Mouse (Mus musculus): ENCODE measurements around the gene Abcb5. TPM values are rescaled to one million over a fixed set of nuclear protein-coding genes. Genes with fewer than 3 reads are reported as not detected.
"Not testable (repeated sequence)": the region's sequence is repeated elsewhere in the genome, so short reads cannot be mapped to it uniquely, and the experiment has no call there.

Gene Abcb5
- 0.04 TPM in 1 of 2 replicates, not detected in the other for polyA plus RNA-seq (2015; fragmentation: Nextera tagmentation; extraction: Ambion mirVana)

DNA sequence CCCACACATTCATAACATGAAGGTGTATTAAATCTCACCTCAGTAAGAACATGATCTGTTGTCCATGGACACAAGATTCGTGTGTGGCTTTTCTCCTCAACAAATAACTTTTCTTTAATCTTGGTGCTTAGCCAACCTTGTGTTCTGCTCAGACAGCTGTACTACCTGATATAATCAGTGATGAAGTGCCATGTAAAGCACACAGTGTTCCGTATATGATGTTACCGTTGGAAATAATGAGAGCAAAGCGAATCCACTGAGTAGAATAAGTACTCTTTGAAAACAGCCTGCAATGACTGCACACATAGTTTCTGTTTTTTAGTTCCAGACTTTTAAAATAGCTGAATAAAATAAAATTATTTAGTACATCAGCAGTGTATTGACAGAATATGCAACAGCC, at the start of gene Abcb5:
Gene Abcb5, minus strand, starts transcription at position 101 of the 400 bp plus-strand sequence.
- ATAC-seq (replicated peaks; ENCODE audit: extremely low read depth, insufficient read depth, low FRiP score), result no peak
- 58% methylated on average over 4 of the region's 4 CpGs for WGBS
- H3K4me2 ChIP-seq (ENCODE audit: low read depth, low read length), result no peak within 1 kb of the TSS
- H3K9me3 ChIP-seq (replicated peaks; ENCODE audit: control insufficient read depth, low read length), result no peaks in the 10 kb centered on the region
- no peak within 1 kb of the TSS for H3K27ac ChIP-seq (ENCODE audit: low read length)
- H3K27me3 ChIP-seq (ENCODE audit: control insufficient read depth, insufficient read depth, low read length), result no peaks in the 10 kb centered on the region
- H3K36me3 ChIP-seq (ENCODE audit: control insufficient read depth, insufficient read depth), result no peaks in the 10 kb centered on the region
- no peak within 1 kb of the TSS for H3K4me3 ChIP-seq (ENCODE audit: low read length)
- no peaks in the 10 kb centered on the region for H3K4me1 ChIP-seq (ENCODE audit: control insufficient read depth, insufficient read depth, low read length)
- H3K9ac ChIP-seq (ENCODE audit: low read length), result no peak within 1 kb of the TSS

DNA sequence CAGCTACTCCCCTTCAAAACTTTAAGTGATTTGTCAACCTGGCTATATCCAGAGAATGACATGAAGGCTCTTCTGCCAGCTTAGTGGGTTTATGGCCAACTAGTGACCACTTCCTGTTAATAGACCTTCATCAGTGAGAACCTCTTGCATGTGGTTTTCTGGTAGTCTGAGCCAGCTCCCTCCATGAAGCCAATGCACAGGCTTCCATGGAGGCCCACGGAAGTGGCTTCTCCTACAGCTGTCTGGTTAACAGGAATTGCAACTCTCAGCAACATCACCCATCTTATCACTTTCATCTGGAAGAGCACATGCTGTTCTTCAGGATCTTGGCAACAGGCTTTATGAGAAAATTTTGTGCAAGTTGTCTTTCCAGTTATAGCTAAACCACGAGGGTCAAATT, 33.0 kb upstream of the Abcb5 start:
- H3K27me3 ChIP-seq (ENCODE audit: control insufficient read depth, insufficient read depth, low read length), result no peaks in the 10 kb centered on the region
- H3K4me2 ChIP-seq (ENCODE audit: low read depth, low read length), result no peak overlapping the region
- 57% methylated on average over 2 of the region's 2 CpGs for WGBS
- H3K9ac ChIP-seq (ENCODE audit: low read length), result no peak overlapping the region
- H3K36me3 ChIP-seq (ENCODE audit: control insufficient read depth, insufficient read depth), result no peaks in the 10 kb centered on the region
- H3K9me3 ChIP-seq (replicated peaks; ENCODE audit: control insufficient read depth, low read length), result no peaks in the 10 kb centered on the region
- no peak overlapping the region for H3K27ac ChIP-seq (ENCODE audit: low read length)
- H3K4me1 ChIP-seq (ENCODE audit: control insufficient read depth, insufficient read depth, low read length), result no peaks in the 10 kb centered on the region
- no peak overlapping the region for H3K4me3 ChIP-seq (ENCODE audit: low read length)
- ATAC-seq (replicated peaks; ENCODE audit: extremely low read depth, insufficient read depth, low FRiP score), result no peak

DNA sequence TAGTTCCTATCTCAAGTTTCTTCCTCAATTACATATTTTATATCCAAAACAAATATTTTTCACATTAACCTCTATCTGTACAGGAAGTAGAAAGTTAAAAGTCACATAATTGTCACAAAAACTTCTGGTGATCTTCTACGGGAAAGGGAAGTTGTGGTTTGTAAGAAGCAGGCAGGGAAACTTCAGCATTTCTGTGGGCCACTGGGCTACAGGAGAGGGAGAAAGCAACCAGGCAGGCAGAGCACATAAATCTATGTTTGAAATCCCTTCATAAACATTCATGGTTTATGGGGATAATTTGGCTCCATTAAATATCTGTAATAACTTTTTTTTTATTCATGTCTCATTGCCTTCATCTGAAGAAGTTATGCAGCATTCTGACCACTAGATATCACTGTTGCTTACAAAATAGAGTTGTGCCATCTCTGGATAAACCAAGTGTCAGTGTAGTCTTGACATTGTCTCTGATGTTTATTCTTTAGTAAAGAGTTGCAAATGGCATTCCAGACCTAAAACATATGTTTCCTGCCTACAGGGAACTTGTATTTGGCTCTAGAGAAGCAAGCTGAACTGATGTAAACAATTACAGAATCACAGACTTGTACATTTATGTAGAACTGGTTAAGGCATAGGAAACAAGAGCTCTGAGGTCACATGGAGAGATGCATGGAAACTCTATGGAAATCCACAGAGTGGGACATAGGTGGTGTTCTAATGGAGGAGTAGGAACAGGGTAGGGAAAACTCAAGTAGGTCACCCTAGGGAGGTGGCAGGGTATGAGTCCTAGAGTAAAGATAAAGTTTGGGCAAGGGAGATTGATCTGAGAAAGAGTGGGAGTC, 28.3 kb upstream of the Abcb5 start:
- Histone ChIP-seq H3K4me2 (ENCODE audit: low read depth, low read length) (no peak overlapping the region), H3K9ac (ENCODE audit: low read length) (no peak overlapping the region), H3K27ac (ENCODE audit: low read length) (no peak overlapping the region), H3K9me3 (replicated peaks; ENCODE audit: control insufficient read depth, low read length) (peaks cover 4% of the 10 kb centered on the region; the same call in 1 of the 2 replicates), H3K36me3 (ENCODE audit: control insufficient read depth, insufficient read depth) (no peaks in the 10 kb centered on the region), H3K4me3 (ENCODE audit: low read length) (no peak overlapping the region), H3K27me3 (ENCODE audit: control insufficient read depth, insufficient read depth, low read length) (no peaks in the 10 kb centered on the region), H3K4me1 (ENCODE audit: control insufficient read depth, insufficient read depth, low read length) (no peaks in the 10 kb centered on the region)
- WGBS, result 62% methylated on average over 1 of the region's 1 CpGs
- ATAC-seq (replicated peaks; ENCODE audit: extremely low read depth, insufficient read depth, low FRiP score), result no peak

DNA sequence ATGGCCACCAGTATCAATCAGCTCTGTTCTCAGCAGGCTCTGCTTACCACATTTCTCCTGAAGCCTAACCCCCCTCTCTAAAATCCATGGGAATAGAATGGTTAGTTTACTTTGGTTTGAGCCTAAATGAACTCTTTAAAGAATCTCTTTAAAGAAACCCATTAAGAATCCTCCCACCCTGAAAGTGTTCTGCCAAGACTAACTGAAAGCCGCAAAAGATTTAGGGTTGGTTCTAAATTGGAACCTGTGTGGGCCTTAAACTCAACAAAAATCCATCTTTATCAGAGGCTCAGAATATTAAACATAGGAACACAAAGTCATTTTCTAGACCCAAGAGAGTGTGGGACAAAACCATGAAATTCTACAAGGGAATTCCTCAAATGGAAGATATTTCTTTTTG, 18.6 kb upstream of the Abcb5 start:
- no peaks in the 10 kb centered on the region for H3K36me3 ChIP-seq (ENCODE audit: control insufficient read depth, insufficient read depth)
- ATAC-seq (replicated peaks; ENCODE audit: extremely low read depth, insufficient read depth, low FRiP score), result no peak
- WGBS, result 86% methylated on average over 1 of the region's 1 CpGs
- H3K4me3 ChIP-seq (ENCODE audit: low read length), result no peak overlapping the region
- H3K4me1 ChIP-seq (ENCODE audit: control insufficient read depth, insufficient read depth, low read length), result no peaks in the 10 kb centered on the region
- H3K9me3 ChIP-seq (replicated peaks; ENCODE audit: control insufficient read depth, low read length), result no peaks in the 10 kb centered on the region
- no peak overlapping the region for H3K4me2 ChIP-seq (ENCODE audit: low read depth, low read length)
- no peak overlapping the region for H3K27ac ChIP-seq (ENCODE audit: low read length)
- no peaks in the 10 kb centered on the region for H3K27me3 ChIP-seq (ENCODE audit: control insufficient read depth, insufficient read depth, low read length)
- H3K9ac ChIP-seq (ENCODE audit: low read length), result no peak overlapping the region

DNA sequence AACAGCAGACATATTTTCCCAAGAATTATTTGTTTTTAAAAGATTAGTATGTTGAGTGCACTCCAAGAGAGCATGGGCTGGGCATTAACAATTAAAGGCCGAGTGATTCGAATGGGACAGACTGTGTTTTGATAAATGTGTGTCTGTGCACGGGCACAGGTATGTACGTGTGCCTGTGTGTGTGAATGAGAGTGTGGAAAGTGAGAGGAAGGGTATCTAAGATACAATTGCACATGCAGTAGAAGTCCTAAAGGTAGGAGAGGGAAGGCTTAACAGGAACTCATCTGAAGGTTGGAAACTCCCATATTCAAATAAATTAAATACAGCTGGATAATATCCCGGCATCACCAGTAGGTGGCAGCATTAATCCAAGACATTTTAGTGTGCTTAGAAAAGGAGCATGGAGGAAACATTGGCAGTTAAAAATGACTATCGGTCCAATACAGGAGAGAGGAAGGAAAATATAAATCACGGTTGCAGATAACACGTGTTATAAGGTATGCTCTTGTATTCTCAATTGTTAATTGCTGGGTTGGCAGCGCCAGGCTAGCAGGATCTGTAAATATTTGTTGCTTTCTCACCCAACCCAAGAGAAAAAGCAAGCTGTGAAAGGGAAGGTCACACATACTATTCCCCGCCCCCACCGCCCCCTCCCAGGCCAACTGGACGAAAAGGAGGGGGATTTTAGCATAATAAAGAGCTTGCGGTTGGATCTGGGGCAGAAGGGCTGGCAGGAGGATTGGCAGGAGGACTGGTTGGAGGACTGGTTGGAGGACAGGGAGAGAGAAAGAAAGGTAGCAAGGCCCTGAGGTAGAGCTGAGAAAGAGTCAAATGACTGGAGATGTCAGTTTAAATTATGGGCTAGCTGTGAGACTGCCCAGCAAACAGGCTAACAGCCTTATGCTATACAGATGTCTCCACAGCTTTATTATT, 35.6 kb downstream of the Abcb5 start:
- no peak for ATAC-seq (replicated peaks; ENCODE audit: extremely low read depth, insufficient read depth, low FRiP score)
- H3K9ac ChIP-seq (ENCODE audit: low read length), result peak overlapping the region; percentile 5; the same call in 1 of the 2 replicates
- no peaks in the 10 kb centered on the region for H3K27me3 ChIP-seq (ENCODE audit: control insufficient read depth, insufficient read depth, low read length)
- H3K9me3 ChIP-seq (replicated peaks; ENCODE audit: control insufficient read depth, low read length), result no peaks in the 10 kb centered on the region
- H3K36me3 ChIP-seq (ENCODE audit: control insufficient read depth, insufficient read depth), result no peaks in the 10 kb centered on the region
- no peak overlapping the region for H3K27ac ChIP-seq (ENCODE audit: low read length)
- peak overlapping the region; percentile 10; the same call in 1 of the 2 replicates for H3K4me3 ChIP-seq (ENCODE audit: low read length)
- 22% methylated on average over 13 of the region's 13 CpGs for WGBS
- H3K4me2 ChIP-seq (ENCODE audit: low read depth, low read length), result peak overlapping the region; percentile 36
- peaks cover 2% of the 10 kb centered on the region; the same call in 1 of the 2 replicates for H3K4me1 ChIP-seq (ENCODE audit: control insufficient read depth, insufficient read depth, low read length)

DNA sequence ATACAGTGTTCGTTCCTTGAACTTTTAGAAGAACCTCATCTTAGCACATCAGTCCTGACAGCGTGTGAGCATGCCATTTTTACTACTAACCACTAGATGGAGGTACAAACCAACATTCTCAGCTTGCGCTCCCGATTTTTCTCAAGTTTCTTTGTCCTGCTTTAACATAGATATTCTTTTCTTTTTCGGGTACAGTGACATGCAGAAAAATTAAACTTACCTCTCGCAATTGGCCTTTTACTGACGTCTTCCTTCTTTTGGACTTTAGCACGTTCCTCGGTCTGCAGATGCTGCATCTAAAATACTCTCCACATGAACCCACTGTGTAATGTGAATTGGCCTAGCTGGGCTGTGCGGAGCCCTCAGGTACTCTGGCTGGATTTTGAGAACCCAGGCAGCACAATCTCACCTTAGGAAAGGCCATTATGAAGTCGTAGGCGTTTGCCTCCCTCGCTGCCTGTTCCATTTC, 39.4 kb downstream of the Abcb5 start:
- H3K36me3 ChIP-seq (ENCODE audit: control insufficient read depth, insufficient read depth), result no peaks in the 10 kb centered on the region
- ATAC-seq (replicated peaks; ENCODE audit: extremely low read depth, insufficient read depth, low FRiP score), result no peak
- H3K4me2 ChIP-seq (ENCODE audit: low read depth, low read length), result peak overlapping the region; percentile 42
- H3K9me3 ChIP-seq (replicated peaks; ENCODE audit: control insufficient read depth, low read length), result no peaks in the 10 kb centered on the region
- no peak overlapping the region for H3K27ac ChIP-seq (ENCODE audit: low read length)
- H3K4me1 ChIP-seq (ENCODE audit: control insufficient read depth, insufficient read depth, low read length), result peaks cover 4% of the 10 kb centered on the region; the same call in 1 of the 2 replicates
- H3K9ac ChIP-seq (ENCODE audit: low read length), result no peak overlapping the region
- peak overlapping the region; percentile 7; the same call in 1 of the 2 replicates for H3K4me3 ChIP-seq (ENCODE audit: low read length)
- 18% methylated on average over 13 of the region's 13 CpGs for WGBS
- H3K27me3 ChIP-seq (ENCODE audit: control insufficient read depth, insufficient read depth, low read length), result no peaks in the 10 kb centered on the region

DNA sequence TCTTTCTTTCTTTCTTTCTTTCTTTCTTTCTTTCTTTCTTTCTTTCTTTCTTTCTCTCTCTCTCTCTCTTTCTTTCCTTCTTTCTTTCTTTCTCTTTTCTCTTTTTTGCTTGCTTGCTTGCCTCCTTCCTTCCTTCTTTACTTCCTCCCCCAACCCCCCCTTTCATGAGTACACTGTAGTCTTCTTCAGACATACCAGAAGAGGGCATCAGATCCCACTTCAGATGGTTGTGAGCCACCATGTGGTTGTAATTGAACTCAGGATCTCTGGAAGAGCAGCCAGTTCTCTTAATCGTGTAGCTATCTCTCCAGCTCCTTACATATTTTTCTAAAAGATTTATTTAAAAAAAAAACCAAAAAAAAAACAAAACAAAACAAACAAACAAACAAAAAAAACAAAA, 42.3 kb downstream of the Abcb5 start:
- not testable (repeated sequence) for H3K9ac ChIP-seq (ENCODE audit: low read length); H3K4me3 ChIP-seq (ENCODE audit: low read length); ATAC-seq (replicated peaks; ENCODE audit: extremely low read depth, insufficient read depth, low FRiP score); H3K36me3 ChIP-seq (ENCODE audit: control insufficient read depth, insufficient read depth); H3K27ac ChIP-seq (ENCODE audit: low read length); H3K4me1 ChIP-seq (ENCODE audit: control insufficient read depth, insufficient read depth, low read length); H3K4me2 ChIP-seq (ENCODE audit: low read depth, low read length); H3K27me3 ChIP-seq (ENCODE audit: control insufficient read depth, insufficient read depth, low read length); H3K9me3 ChIP-seq (replicated peaks; ENCODE audit: control insufficient read depth, low read length)
- 57% methylated on average over 1 of the region's 1 CpGs for WGBS

DNA sequence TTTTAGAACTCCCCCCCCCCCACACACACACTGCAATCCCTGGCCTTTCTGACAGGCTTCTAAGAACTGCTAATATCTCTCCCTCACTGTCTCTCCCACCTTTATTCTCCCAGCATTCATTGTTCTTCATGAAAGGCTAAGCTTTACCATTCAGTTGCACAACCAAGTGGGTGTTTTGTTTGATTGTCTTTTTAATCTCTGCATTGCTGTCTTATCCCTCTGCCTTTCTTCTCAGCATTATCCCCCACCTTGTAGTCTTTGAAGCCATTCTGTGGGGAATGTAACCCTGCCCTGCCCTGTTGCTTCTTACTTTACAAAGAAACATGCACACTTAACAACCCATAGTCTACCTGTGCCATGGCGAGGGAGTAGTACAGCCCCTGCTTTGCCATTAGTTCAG, 48.5 kb downstream of the Abcb5 start:
- no peaks in the 10 kb centered on the region for H3K9me3 ChIP-seq (replicated peaks; ENCODE audit: control insufficient read depth, low read length)
- H3K4me2 ChIP-seq (ENCODE audit: low read depth, low read length), result no peak overlapping the region
- WGBS, result 87% methylated on average over 1 of the region's 1 CpGs

More for the DNA sequence above, 48.5 kb downstream of the Abcb5 start:
- Histone ChIP-seq H3K27me3 (ENCODE audit: control insufficient read depth, insufficient read depth, low read length) (no peaks in the 10 kb centered on the region), H3K36me3 (ENCODE audit: control insufficient read depth, insufficient read depth) (no peaks in the 10 kb centered on the region), H3K4me1 (ENCODE audit: control insufficient read depth, insufficient read depth, low read length) (no peaks in the 10 kb centered on the region), H3K4me3 (ENCODE audit: low read length) (no peak overlapping the region), H3K27ac (ENCODE audit: low read length) (no peak overlapping the region), H3K9ac (ENCODE audit: low read length) (no peak overlapping the region)
- no peak for ATAC-seq (replicated peaks; ENCODE audit: extremely low read depth, insufficient read depth, low FRiP score)

Measured in heart, embryonic 16.5 days (tissue).